Mouse (Mus musculus): Measurements from ENCODE around the gene Icmt. TPM values are rescaled to one million over a fixed set of nuclear protein-coding genes. Genes with fewer than 3 reads are reported as not detected.

Gene Icmt
- total and polyA plus RNA-seq, 3 experiments: 30.4 to 50.8 TPM; not detected in 1

GRCm38 (mm10) chr4:152253183-152253759 lies 43.8 kb upstream of the Icmt start:
- Histone ChIP-seq H3K4me3 (ENCODE audit: control insufficient read depth in 1 of 2, insufficient read depth in 1 of 2, low read depth in 2 of 2, low read length in 2 of 2) (no peak overlapping the region), H3K27ac (ENCODE audit: control insufficient read depth, low read depth, low read length) (no peak overlapping the region), H3K79me2 (ENCODE audit: control insufficient read depth, insufficient read depth, low read length, poor library complexity) (no peaks in the 10 kb centered on the region), H3K36me3 (ENCODE audit: control insufficient read depth in 1 of 2, insufficient read depth in 2 of 2, low read length in 2 of 2) (peaks cover 2 to 3% of the 10 kb centered on the region in 2 experiments; a peak in 3 of 4 replicates), H3K9me3 (replicated peaks; ENCODE audit: insufficient read depth, low read length) (no peaks in the 10 kb centered on the region), H3K9ac (ENCODE audit: control insufficient read depth, low read depth, low read length, poor library complexity, severe bottlenecking) (no peak overlapping the region), H3K4me1 (ENCODE audit: control insufficient read depth in 1 of 2, insufficient read depth in 2 of 2, low read length in 2 of 2) (peaks cover 0 to 7% of the 10 kb centered on the region in 2 experiments; a peak in 1 of 4 replicates), H3K27me3 (ENCODE audit: control insufficient read depth in 1 of 2, insufficient read depth in 2 of 2, low read length in 2 of 2) (no peaks in the 10 kb centered on the region)
- DNase-seq (ENCODE audit: low read depth, low spot score): no peak
- TF ChIP-seq ETS1 (IDR thresholded peaks at IDR 0.05; ENCODE audit: low read depth, low read length) (no peak), POLR2AphosphoS2 (IDR thresholded peaks at IDR 0.05; ENCODE audit: low read length) (no peak), TAL1 (IDR thresholded peaks at IDR 0.05; ENCODE audit: low read length) (no peak), SIN3A (IDR thresholded peaks at IDR 0.05; ENCODE audit: low read length) (no peak), MYC (IDR thresholded peaks at IDR 0.05; ENCODE audit: low read depth, low read length) (no peak), HCFC1 (IDR thresholded peaks at IDR 0.05; ENCODE audit: low read depth, low read length) (no peak), ZC3H11A (IDR thresholded peaks at IDR 0.05; ENCODE audit: low read depth, low read length) (no peak), BHLHE40 (IDR thresholded peaks at IDR 0.05; ENCODE audit: borderline replicate concordance, low read depth, low read length) (no peak), POLR2AphosphoS5 (IDR thresholded peaks at IDR 0.05; ENCODE audit: borderline replicate concordance, low read depth, low read length) (no peak), SMC3 (IDR thresholded peaks at IDR 0.05; ENCODE audit: low read depth, low read length) (no peak), TBP (IDR thresholded peaks at IDR 0.05; ENCODE audit: low read depth, low read length) (no peak), ZMIZ1 (IDR thresholded peaks at IDR 0.05; ENCODE audit: low read depth, low read length) (no peak)

GRCm38 (mm10) chr4:152257070-152257469 lies 40.0 kb upstream of the Icmt start:
- no peak overlapping the region for H3K27ac ChIP-seq (ENCODE audit: control insufficient read depth, low read depth, low read length)
- no peak overlapping the region for H3K4me3 ChIP-seq (ENCODE audit: control insufficient read depth in 1 of 2, insufficient read depth in 1 of 2, low read depth in 2 of 2, low read length in 2 of 2)
- peak; percentile 77 for DNase-seq (ENCODE audit: low read depth, low spot score)
- H3K36me3 ChIP-seq (ENCODE audit: control insufficient read depth in 1 of 2, insufficient read depth in 2 of 2, low read length in 2 of 2): peaks cover 2 to 3% of the 10 kb centered on the region in 2 experiments; a peak in 3 of 4 replicates
- no peaks in the 10 kb centered on the region for H3K79me2 ChIP-seq (ENCODE audit: control insufficient read depth, insufficient read depth, low read length, poor library complexity)
- peaks cover 0 to 7% of the 10 kb centered on the region in 2 experiments; a peak in 1 of 4 replicates for H3K4me1 ChIP-seq (ENCODE audit: control insufficient read depth in 1 of 2, insufficient read depth in 2 of 2, low read length in 2 of 2)
- no peaks in the 10 kb centered on the region for H3K9me3 ChIP-seq (replicated peaks; ENCODE audit: insufficient read depth, low read length)
- H3K27me3 ChIP-seq (ENCODE audit: control insufficient read depth in 1 of 2, insufficient read depth in 2 of 2, low read length in 2 of 2): no peaks in the 10 kb centered on the region
- no peak overlapping the region for H3K9ac ChIP-seq (ENCODE audit: control insufficient read depth, low read depth, low read length, poor library complexity, severe bottlenecking)
- TF ChIP-seq MXI1 (IDR thresholded peaks at IDR 0.05; ENCODE audit: low read depth, low read length) (peak; percentile 70; the same call in 1 of the 2 replicates), NRF1 (IDR thresholded peaks at IDR 0.05; ENCODE audit: insufficient read depth, low read depth, low read length, poor library complexity, severe bottlenecking) (no peak), MYB (IDR thresholded peaks at IDR 0.05; ENCODE audit: low read depth, low read length) (no peak), KAT2A (conservative IDR thresholded peaks at IDR 0.05; ENCODE audit: low read depth, low read length) (no peak), POLR2AphosphoS2 (IDR thresholded peaks at IDR 0.05; ENCODE audit: low read length) (no peak), JUND (IDR thresholded peaks at IDR 0.05; ENCODE audit: low read depth, low read length) (no peak), ZMIZ1 (IDR thresholded peaks at IDR 0.05; ENCODE audit: low read depth, low read length) (no peak), RAD21 (IDR thresholded peaks at IDR 0.05; ENCODE audit: low read depth, low read length) (no peak), ZNF384 (IDR thresholded peaks at IDR 0.05; ENCODE audit: low read depth, low read length) (peak; percentile 46; the same call in 1 of the 2 replicates), SIN3A (IDR thresholded peaks at IDR 0.05; ENCODE audit: low read length) (peak; percentile 67; the same call in 1 of the 2 replicates), MAFK (IDR thresholded peaks at IDR 0.05; ENCODE audit: borderline replicate concordance, low read depth, low read length) (no peak), NELFE (IDR thresholded peaks at IDR 0.05; ENCODE audit: low read depth, low read length) (no peak), ZKSCAN1 (IDR thresholded peaks at IDR 0.05; ENCODE audit: low read depth, low read length) (no peak), E2F4 (IDR thresholded peaks at IDR 0.05; ENCODE audit: borderline replicate concordance, low read depth, low read length) (no peak), MEF2A (IDR thresholded peaks at IDR 0.05; ENCODE audit: extremely low read depth, insufficient replicate concordance, low read depth, low read length, poor library complexity, severe bottlenecking) (no peak), SMC3 (IDR thresholded peaks at IDR 0.05; ENCODE audit: low read depth, low read length) (no peak), CHD2 (IDR thresholded peaks at IDR 0.05; ENCODE audit: low read length) (no peak), CHD1 (IDR thresholded peaks at IDR 0.05; ENCODE audit: low read depth, low read length) (no peak), USF1 (IDR thresholded peaks at IDR 0.05; ENCODE audit: low read depth, low read length) (no peak), TBP (IDR thresholded peaks at IDR 0.05; ENCODE audit: low read depth, low read length) (0 out of 2 replicates have a peak, but pooled peaks have one; percentile 25), BHLHE40 (IDR thresholded peaks at IDR 0.05; ENCODE audit: borderline replicate concordance, low read depth, low read length) (no peak), MAX (IDR thresholded peaks at IDR 0.05; ENCODE audit: low read length) (peak; percentile 21; the same call in 1 of the 2 replicates), EP300 (IDR thresholded peaks at IDR 0.05; ENCODE audit: low read depth in 1 of 2, low read length in 2 of 2) (peak; percentile 54 to 67), POLR2A (IDR thresholded peaks at IDR 0.05; ENCODE audit: control insufficient read depth in 1 of 2, insufficient read depth in 1 of 2, low read depth in 1 of 2, low read length in 2 of 2, poor library complexity in 1 of 2) (no peak), MYC (IDR thresholded peaks at IDR 0.05; ENCODE audit: low read depth, low read length) (no peak)

Data from MEL (cell line).